19 mouse cellular contexts compared by ENCODE assay signal in genomic region chr19:32340168-32340567, GRCm38 (mm10). TPM values are rescaled to one million over a fixed set of nuclear protein-coding genes. Genes with fewer than 3 reads are reported as not detected.
DNase-seq lines count a peak whose midpoint lies in the region; ATAC-seq and TF ChIP-seq lines count a peak whose summit lies in the region.
"Had no signal": no experiment of that assay in that cellular context is flagged by ENCODE, and none has a peak within 500 bp of the region (broad histone marks: within the 10 kb centered on the region; RNA-seq: fewer than 3 reads in every experiment).

No protein-coding gene starts in this region.

- H3K4me3 ChIP-seq in gastrocnemius, adult 2 months = no peak overlapping the region
- no peak overlapping the region for H3K4me3 ChIP-seq in heart, embryonic 13.5 days
- H3K4me3 ChIP-seq in heart, postnatal 0 days (ENCODE audit: low read depth, low read length) = no peak overlapping the region
- H3K4me3 ChIP-seq: embryonic facial prominence, embryonic 13.5 days; forebrain, embryonic 12.5 days; hindbrain, embryonic 10.5 days; intestine, embryonic 15.5 days had no signal

- H3K9me3 ChIP-seq in heart, embryonic 13.5 days = no peaks in the 10 kb centered on the region
- H3K9me3 ChIP-seq in heart, postnatal 0 days (replicated peaks; ENCODE audit: control insufficient read depth, low read length) = no peaks in the 10 kb centered on the region
- H3K9me3 ChIP-seq: embryonic facial prominence, embryonic 13.5 days; forebrain, embryonic 12.5 days; hindbrain, embryonic 10.5 days; intestine, embryonic 15.5 days had no signal

- peaks cover 91% of the 10 kb centered on the region for H3K4me1 ChIP-seq in heart, embryonic 13.5 days
- H3K4me1 ChIP-seq in heart, postnatal 0 days (ENCODE audit: control insufficient read depth, insufficient read depth) = peaks cover 59% of the 10 kb centered on the region

- no peak for TF ChIP-seq EP300 in heart, postnatal 0 days (IDR thresholded peaks at IDR 0.05; ENCODE audit: low read depth)

- DNase-seq in gastrocnemius, adult 2 months = no peak
- no peak for DNase-seq in gastrocnemius, postnatal 10 days
- no peak for DNase-seq in heart, adult 8-10 months (ENCODE audit: low spot score)
- no peak for DNase-seq in heart, postnatal 0 days (ENCODE audit: low spot score)
- DNase-seq in heart, postnatal 10 days = no peak
- no peak for DNase-seq in layer of hippocampus, postnatal 25 days (ENCODE audit: extremely low spot score in 1 of 2, low spot score in 1 of 2)
- DNase-seq: adrenal gland, postnatal 36 days; cerebellum, adult 11-12 months; cerebellum, adult 9-10 months; cerebellum, postnatal 25 days; gastrocnemius, postnatal 25 days; kidney, adult 18-20 months; kidney, postnatal 10 days had no signal

- H3K36me3 ChIP-seq in heart, embryonic 13.5 days = no peaks in the 10 kb centered on the region
- no peaks in the 10 kb centered on the region for H3K36me3 ChIP-seq in heart, postnatal 0 days (replicated peaks; ENCODE audit: control insufficient read depth, insufficient read depth, low read length)
- H3K36me3 ChIP-seq: embryonic facial prominence, embryonic 13.5 days; forebrain, embryonic 12.5 days; hindbrain, embryonic 10.5 days; intestine, embryonic 15.5 days had no signal

- peak overlapping the region; percentile 32; the same call in 1 of the 2 replicates for H3K27ac ChIP-seq in gastrocnemius, adult 2 months
- H3K27ac ChIP-seq in heart, embryonic 13.5 days (replicated peaks) = peak overlapping the region; percentile 80
- peak overlapping the region; percentile 78 for H3K27ac ChIP-seq in heart, postnatal 0 days (ENCODE audit: low read depth)
- H3K27ac ChIP-seq: embryonic facial prominence, embryonic 13.5 days; forebrain, embryonic 12.5 days; hindbrain, embryonic 10.5 days; hindbrain, embryonic 14.5 days; intestine, embryonic 15.5 days had no signal

- intact Hi-C loops in gastrocnemius, adult 2 months (cut with DNase I) = no loop called here
- intact Hi-C loops in heart, postnatal 10 days (cut with DNase I) = no loop called here

- WGBS in heart, embryonic 13.5 days = 43% methylated on average over 5 of the region's 5 CpGs
- 36% methylated on average over 5 of the region's 5 CpGs for WGBS in heart, postnatal 0 days

- no peaks in the 10 kb centered on the region for H3K27me3 ChIP-seq in heart, embryonic 13.5 days (replicated peaks)
- H3K27me3 ChIP-seq in heart, postnatal 0 days (ENCODE audit: control insufficient read depth, insufficient read depth, low read length) = no peaks in the 10 kb centered on the region
- H3K27me3 ChIP-seq: embryonic facial prominence, embryonic 13.5 days; intestine, embryonic 15.5 days had no signal

- no peak for ATAC-seq in heart, embryonic 13.5 days (ENCODE audit: extremely low read depth, insufficient number of reproducible peaks, low FRiP score, low TSS enrichment)
- peak; percentile 65 for ATAC-seq in heart, postnatal 0 days (ENCODE audit: insufficient read depth, low read depth)
- ATAC-seq: intestine, embryonic 15.5 days had no signal

- H3K4me2 ChIP-seq in heart, embryonic 13.5 days = 0 out of 2 replicates have a peak overlapping the region, but pooled peaks have one; percentile 1
- H3K4me2 ChIP-seq in heart, postnatal 0 days (ENCODE audit: low read depth, low read length) = no peak overlapping the region
- H3K4me2 ChIP-seq: embryonic facial prominence, embryonic 13.5 days; forebrain, embryonic 12.5 days; hindbrain, embryonic 14.5 days; intestine, embryonic 15.5 days had no signal

- TF ChIP-seq CTCF in gastrocnemius, adult 2 months (IDR thresholded peaks at IDR 0.05) = no peak
- no peak for TF ChIP-seq CTCF in heart, postnatal 0 days (IDR thresholded peaks at IDR 0.05; ENCODE audit: low read depth)

- H3K9ac ChIP-seq in heart, embryonic 13.5 days = no peak overlapping the region
- no peak overlapping the region for H3K9ac ChIP-seq in heart, postnatal 0 days (replicated peaks; ENCODE audit: low read depth, low read length)
- H3K9ac ChIP-seq: embryonic facial prominence, embryonic 13.5 days; forebrain, embryonic 12.5 days; hindbrain, embryonic 14.5 days; intestine, embryonic 15.5 days had no signal

RNA-seq across cellular contexts. Expression of gene Sgms1, which starts 49.3 kb away (rescaled TPM):
- total RNA-seq in gastrocnemius, adult 2 months (2021) = 10 to 100 TPM; 53.8 to 62.8 TPM
- total RNA-seq in gastrocnemius, postnatal 10 days (2021) = 10 to 100 TPM; 51.0 to 52.7 TPM
- 33.3 and 39.8 TPM in 2 replicates for polyA plus RNA-seq in heart, embryonic 13.5 days (2015; fragmentation: Nextera tagmentation; extraction: Ambion mirVana)
- total RNA-seq in heart, adult 8-10 months (2022) = 10 to 100 TPM; 48.4 to 62.8 (median 50.8) TPM
- 52.0 and 78.8 TPM in 2 replicates for total RNA-seq in heart, postnatal 0 days (2014; rRNA removed; ENCODE audit: low replicate concordance)
- polyA plus RNA-seq in heart, postnatal 0 days (2015; fragmentation: Nextera tagmentation; extraction: Ambion mirVana) = 29.4 and 31.1 TPM in 2 replicates
- total RNA-seq in heart, postnatal 10 days (2021) = 10 to 100 TPM; 54.1 to 67.2 TPM
- 10 to 100 TPM; 37.0 to 45.7 TPM for total RNA-seq in layer of hippocampus, postnatal 25 days (2021)
